Mouse (Mus musculus) cerebral cortex, adult 2 months (tissue): ENCODE data around the gene Col27a1.

Experiments used
- WGBS: fragments of 180-500 bp; shearing (Covaris S2); methylation state at CpG from one replicate; pipeline ENCODE4 v1.1.7; 2018; 5-methylcytosine and 5-hydroxymethylcytosine counted together

Gene Col27a1

DNA sequence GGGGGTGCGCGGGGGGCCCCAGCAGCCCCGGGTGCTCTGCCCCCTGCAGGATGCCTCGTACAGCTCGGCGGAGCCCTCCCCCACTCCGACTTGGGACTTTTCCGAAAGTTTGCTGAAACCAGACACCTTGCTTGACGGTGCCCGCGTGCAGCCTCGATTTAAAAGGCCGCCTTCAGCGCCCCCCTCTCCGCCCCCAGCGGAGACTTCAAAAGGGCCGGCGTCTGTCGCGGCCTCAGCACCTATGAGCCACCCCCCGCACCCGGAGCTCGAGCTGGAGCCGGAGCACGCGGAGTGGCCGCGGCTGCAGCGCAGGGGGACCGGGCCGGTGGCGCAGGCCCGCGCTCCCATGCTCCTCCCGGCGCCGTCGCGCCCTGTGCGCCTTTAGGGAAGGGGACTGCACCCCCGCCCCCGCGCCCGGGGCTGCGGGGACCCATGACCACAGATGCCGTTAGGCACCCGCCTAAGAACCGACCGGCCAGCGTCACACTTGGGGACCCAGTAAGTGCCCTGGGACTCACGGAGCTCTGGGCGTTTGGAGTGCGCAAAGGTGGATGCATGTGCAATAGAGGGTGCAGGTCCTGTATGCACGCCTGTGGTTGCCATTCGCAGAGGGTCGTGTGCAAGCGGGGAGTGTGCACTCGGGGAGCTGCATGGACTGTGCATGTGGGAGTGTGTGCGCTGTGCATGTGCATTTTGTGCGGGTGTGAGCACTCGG is at the start of gene Col27a1:
Col27a1 (plus strand) TSS at position 98 of the 715 bp plus-strand sequence.
- WGBS, result under 1% methylated on average over 61 of the region's 61 CpGs

DNA sequence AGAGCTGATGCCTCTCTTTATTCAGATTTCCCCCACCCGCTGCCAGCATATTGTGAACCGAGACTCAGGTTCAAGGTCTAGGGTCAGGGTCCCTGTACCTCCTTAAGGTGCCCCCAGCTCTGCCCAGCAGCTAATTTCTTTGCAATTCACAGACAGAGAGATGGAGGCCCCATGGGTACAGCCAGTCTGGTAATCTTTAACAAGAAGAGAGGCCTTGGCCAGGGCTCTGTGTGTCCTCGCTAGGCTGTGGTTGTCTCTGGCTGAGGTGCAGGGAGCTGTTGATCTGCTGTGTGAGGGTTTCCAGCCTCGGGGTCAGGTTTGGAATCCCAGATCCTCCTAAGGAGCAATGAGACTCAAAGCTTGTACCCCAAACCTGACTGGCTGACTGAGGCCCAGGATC is 48.2 kb upstream of the Col27a1 start:
- 93% methylated on average over 4 of the region's 4 CpGs for WGBS

DNA sequence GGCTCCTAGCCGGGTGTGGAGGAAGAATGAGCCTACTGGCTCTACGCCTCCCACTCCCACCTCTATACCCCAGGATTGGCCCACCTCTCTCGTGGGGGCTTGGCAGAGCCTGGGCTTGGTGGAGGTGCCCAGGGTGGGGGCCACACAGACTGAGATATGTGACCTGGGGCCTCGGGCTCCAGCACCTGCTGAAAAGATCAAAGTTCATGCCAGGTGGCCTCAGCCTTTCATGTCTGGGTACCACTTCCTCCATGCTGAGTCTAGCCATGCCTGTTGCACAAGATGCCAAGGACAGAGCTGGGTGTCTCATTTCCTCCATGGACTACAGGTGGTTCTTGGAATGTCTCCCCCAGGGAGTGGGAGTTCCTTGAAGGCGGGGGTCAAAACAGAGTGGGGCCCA is 47.5 kb upstream of the Col27a1 start:
- WGBS, result 89% methylated on average over 5 of the region's 5 CpGs

DNA sequence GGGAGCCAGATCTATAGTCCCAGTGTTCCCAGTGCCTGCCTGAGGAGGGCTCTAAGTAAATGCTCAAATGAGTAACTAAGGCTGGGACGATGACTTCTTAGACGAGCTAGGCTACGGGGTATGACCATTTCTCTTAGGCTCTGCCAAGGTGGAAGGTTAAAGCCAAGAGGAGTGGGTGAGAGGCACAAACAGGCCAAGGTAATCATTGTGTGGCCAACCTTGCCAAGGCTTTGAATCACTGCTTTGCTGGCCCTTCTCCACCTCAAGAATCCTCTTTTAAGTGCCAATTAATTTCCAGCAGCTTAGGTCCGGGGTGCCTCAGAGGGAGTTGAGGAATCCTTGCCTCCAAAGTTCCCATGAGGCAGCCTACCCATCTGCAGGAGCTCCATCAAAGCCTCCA is 43.7 kb upstream of the Col27a1 start:
- WGBS, result 86% methylated on average over 4 of the region's 4 CpGs

DNA sequence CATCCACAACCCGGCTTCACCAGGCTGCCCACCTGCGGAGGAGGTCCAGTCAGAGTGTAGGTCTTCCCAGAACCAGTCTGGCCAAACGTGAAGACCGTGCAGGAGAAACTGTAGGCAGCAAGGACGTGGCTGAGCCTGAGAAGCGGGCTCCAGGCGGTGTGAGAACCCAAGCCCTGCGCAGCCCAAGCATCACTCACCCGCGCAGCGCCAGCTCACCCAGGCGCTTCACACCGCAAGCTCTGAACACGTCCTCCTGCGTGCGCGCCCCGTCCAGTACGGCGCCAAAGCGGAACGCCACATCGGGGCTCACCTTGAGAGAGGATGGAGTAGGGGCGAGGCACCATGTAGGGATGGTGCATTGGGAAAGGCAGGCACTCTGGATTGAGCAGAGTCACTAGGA is 42.7 kb upstream of the Col27a1 start:
- 55% methylated on average over 24 of the region's 24 CpGs for WGBS

DNA sequence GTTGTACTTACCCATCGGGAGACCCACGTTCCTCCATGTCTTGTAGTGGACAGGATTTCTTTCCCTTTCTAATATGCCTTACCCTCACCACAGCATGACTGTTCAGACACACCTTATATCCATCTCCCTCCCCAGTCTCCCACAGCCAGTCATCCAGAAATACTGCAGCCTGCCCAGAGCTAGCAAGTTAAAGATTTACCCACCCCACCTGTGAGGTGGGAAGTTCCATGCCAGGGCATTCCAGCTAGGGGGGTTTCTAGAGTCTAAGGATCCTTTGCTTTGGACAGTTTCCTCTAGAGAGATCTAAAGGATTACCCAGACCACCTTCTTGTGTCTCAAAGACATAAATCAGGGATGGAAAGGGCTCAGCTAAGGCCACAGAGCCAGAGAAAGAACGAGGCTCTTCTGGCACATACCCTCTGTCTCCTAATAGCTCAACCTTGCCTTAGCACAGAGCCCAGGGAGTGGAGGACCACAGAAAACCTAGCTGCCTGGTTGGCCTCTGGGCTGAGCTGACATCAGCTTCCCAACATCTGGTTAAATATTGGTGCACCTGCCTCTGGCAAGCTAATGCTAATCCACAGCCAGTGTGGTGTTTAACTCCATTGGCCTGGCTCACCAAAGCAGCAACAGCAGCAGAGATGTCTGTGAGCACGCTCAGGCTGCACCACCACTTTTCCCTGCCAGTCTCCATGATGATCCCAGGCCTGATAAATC is 41.7 kb upstream of the Col27a1 start, which contains the start of gene Kif12:
Kif12 (minus strand) TSS at position 163 of the 717 bp plus-strand sequence.
- 89% methylated on average over 4 of the region's 4 CpGs for WGBS

DNA sequence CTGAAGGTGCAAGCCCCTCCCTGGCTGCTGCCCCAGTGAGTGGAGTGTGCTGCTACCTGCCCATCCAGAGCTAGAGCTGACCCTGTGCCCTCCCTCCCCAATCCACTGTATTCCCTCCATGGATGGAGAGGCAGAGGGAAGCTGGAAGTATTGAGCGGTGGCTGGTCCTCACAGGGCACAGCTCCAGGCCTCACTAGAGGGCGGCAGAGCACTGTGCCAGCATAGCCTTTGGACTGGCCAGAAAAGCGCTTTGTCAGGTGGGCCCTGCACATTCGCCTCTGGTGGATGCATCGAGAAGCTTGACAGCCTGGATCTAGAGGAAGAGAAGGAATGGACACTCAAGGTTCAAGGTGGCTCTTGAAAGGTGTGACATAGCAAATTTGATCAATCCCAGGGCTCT is 32.2 kb upstream of the Col27a1 start:
- 31% methylated on average over 5 of the region's 5 CpGs for WGBS

DNA sequence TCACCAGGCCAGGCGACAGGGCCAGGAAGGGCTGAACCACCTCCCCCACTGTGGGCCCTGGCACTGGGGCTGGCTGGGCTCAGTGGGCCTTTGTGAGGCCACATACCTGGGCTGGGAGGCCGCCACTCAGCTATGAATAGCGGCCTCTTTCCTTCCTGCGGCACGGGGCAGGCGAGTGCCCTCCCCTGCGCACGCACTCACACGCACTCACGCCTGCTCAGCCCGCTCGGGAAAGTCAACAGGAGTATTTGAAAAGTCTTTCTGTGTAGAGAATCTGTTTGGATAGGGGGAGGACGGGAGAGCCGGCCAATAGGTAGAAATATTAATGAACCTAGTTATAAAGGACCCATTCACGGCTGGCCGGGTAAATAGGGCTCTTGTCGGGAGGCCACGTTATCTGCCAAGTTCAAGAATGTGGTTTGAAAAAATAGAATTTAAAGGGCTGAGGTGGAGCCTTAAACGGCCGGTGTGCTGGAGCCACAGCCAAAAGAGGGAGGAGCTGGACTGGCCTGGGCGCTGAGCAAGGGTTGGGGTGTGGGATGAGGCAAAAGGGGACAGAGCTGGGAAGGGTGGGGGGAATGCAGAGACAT is 27.4 kb upstream of the Col27a1 start:
- 61% methylated on average over 21 of the region's 21 CpGs for WGBS

DNA sequence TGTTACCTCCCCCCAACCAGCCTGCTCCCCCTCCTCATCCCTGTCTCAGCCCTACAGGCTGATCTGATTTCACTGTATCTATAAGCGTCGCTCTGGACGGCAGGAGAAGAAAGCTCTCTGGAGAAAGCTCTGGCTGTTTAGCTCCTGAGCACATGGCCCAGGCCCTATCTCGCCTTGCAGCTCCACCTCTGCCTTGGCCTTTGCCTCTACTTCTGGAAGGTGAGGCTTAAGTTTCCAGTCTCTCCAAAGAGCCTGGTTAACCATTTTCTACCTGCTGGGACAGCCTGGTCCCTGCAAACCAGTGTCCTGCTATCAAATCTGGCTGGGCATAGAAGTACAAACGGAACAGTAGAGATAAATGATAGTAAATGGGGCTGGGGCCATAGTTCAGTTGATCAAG is 22.2 kb upstream of the Col27a1 start:
- WGBS, result 91% methylated on average over 5 of the region's 5 CpGs

DNA sequence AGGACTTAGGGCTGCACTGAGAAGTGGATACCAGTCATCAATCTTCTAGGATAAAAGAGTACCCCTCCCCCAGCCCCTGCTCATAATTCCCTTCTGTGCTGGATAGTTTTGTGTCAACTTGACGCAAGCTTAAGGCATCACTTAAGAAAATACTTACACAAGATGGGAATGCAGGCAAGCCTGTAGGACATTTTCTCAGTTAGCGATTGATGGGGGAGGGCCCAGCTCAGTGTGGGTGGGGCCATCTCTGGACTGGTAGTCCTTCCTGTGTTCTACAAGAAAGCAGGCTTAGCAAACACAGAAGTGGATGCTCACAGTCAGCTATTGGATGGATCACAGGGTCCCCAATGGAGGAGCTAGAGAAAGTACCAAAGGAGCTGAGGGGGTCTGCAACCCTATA is 19.4 kb upstream of the Col27a1 start:
- WGBS, result 95% methylated on average over 2 of the region's 2 CpGs

DNA sequence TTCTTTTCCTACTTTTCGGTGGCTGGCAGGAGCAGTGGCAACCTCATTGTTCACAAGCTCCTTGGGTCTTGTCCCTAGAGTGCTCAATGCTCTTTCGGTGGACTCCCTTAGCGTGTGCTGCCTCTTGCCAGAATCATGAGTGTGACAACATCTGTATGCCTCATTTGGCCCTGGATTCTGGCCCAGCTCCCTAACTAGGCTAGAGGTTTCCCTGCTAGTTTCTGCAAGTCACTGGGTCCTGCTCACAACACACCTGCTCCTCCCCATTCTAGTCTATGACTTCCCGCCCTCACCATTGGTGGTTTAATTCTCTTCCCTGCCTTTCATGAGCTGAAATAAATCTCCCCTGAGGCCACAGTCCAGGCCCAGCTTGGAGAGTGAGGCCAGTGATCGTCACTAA is 14.4 kb upstream of the Col27a1 start:
- WGBS, result 92% methylated on average over 5 of the region's 5 CpGs

DNA sequence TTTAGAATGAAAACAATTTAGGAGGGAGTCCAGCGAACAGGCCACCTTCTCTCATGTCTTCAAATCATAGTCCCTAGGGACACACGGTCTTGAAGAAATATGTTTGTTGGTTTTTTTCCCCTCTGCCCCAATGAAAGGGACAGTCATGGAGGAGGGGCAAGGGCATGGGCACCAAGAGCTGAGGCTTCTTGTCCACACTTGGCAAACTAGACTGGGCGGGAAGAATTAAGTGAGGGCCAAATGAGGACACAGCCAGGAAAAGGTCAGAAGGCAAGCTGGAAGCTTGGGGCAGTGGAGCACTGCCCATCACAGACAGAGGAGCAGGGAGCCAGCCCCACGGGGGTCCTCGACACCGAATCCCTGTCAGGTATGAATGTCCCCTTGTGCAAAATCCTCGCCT is 9.9 kb upstream of the Col27a1 start:
- WGBS, result 90% methylated on average over 7 of the region's 7 CpGs

DNA sequence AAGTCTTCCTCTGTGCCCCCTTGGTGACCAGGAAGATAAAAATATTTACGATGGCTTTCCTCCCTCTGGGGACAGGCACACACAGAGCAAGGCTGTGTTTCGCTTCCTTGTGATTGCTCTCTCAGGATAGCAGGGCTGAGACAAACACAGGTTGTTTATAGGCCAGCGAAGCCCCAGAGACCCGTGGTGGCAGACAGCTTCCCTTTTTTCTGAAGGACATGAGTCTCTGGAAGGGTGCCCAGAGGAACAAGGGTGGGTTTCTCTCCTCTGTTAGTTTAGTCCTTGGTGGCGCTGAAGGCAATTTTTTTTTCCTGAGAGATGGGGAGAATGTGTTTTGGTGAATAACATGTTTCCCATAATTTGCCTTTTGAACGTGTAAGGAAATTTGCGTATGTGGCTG is 8.2 kb upstream of the Col27a1 start:
- WGBS, result 67% methylated on average over 7 of the region's 7 CpGs

DNA sequence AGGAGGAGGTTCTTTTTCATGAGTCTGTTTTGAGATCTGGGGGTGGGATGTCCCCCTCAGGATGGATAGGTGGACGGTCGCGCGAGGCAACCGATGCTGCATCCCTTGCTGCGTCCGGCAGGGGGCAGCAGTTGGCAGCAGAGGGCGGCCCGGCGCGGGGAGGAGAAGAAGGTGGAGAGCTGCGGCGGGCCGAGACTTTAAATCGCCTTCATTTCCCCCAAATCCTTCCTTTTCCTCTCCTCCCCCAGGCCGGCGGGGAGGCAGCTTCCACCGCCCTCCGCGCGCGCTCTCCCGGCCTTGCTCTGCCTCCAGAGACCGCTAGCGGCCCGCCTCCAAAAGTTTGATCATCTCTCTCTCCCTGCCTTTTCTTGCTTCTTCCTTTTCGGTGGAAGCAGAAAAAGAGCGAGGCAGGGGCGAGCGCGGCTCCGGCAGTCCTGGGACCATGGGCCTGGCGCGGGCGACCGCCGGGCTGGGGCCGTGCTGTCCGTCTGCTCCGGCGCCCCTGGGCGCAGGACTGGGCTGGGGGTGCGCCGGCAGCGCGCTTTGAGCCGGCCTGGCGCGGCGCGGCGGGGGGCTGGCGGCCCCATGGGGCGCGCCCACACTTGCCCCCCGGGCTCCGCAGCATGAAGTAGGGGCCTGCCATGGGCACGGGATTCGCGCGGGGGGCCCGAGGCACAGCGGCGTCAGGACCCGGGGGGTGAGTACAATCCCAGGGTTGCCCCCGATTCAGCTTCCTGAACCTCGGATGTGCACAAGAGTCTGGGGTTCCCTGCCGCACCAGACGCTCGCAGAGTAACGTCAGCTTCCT is 1.6 kb downstream of the Col27a1 start:
- WGBS, result under 1% methylated on average over 69 of the region's 71 CpGs

DNA sequence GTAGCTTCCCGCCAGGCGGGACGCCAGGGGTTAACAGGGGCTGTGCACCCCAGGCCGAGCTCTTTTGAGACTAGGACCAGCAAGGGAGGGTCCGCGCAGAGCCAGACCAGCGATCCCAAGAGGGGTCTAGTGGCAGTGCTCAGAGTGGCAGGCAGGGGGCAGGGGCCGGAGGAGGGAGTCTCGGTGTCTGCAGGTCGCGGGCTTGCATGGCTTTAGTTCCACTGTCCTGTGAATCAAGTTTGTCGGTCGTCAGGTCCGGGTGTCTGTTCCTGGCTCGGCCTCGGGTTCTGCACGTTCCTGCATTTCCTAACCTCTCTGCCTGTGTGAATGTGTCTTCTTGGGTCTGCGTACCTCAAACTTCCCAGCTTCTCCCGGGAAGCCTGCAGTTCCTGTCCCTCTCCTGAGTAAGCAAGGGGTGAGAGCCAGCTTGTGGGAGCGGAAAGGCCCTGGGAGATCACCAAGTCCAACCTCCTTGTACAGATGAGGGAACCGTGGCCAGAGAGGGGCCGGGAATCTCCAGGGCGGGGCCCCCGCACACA is 2.3 kb downstream of the Col27a1 start:
- WGBS, result 5% methylated on average over 24 of the region's 24 CpGs

DNA sequence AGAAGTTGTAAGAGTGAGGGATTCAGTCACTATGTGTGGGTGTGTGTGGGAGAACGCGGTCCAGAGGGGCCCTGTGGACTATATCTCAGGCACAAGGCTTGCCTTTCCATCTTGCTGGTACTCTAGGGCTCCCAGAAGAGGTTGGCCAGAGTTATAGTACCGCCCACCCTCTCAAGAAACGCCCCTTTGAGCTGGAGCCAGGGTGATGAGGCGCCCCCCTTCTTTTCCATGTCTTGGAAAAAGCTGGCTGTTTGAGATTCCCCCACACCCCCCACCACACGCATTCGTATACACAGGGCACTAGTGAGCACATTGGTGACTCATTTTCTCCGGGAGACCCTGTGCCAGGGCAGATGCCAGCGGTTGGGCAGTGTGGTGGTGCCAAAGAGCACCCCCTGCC is 2.8 kb downstream of the Col27a1 start:
- 34% methylated on average over 9 of the region's 9 CpGs for WGBS

DNA sequence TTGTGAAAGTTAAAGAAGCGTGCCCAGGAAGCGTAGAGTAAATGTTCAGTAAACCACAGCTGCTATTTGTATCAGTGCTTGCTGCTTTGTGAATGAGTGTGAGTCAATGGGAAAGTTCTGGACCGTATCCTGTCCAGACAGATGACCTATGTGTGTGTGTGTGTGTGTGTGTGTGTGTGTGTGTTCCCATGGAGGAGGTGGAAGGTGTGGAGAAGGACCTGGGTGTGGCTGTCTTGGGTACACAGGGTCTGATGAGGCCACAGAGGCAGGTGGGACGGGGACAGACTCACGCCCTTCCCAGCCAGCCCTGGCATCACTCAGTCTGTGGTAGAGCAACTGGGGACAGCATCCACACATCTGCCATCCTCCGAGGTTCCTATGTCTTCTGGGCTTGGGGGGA is 3.7 kb downstream of the Col27a1 start:
- WGBS, result 92% methylated on average over 6 of the region's 6 CpGs

DNA sequence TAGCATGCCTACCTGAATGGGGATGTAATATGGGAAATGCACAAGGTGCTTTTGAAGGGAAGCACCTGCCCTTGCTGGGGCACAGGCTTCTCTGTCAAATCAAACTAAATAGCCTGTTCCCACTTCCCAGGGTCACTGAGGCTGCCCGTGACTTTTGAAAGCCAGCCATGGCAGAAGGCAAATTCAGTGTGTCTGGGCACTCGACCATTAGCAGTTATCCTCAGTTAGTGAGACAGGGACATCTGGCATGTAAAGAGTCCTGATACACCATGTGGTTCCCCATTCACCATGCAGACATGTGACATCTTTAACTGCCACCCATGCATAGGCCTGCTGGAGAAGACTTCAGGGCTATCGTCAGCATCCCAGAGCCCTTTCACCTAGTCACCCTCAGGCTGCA is 5.3 kb downstream of the Col27a1 start:
- WGBS, result 83% methylated on average over 3 of the region's 3 CpGs

DNA sequence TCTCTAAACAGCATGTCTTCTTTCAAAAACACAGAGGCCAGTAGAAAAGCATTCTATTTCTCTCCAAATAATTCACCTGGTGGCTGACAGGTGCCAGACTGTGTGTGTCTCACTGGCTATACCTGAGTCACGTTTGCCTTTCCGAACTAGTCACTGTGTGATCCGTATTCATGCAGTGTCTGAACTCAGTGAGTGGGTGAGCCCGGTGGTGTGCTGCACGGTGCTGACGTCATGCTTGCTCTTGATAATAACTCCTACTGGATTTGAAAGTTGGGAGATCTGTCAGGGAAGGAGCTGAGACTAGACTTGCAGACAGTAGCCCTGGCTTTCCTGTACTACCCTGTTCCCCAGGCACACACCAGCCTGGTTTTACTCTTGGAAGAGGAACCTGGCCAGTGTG is 5.8 kb downstream of the Col27a1 start:
- 55% methylated on average over 6 of the region's 6 CpGs for WGBS

DNA sequence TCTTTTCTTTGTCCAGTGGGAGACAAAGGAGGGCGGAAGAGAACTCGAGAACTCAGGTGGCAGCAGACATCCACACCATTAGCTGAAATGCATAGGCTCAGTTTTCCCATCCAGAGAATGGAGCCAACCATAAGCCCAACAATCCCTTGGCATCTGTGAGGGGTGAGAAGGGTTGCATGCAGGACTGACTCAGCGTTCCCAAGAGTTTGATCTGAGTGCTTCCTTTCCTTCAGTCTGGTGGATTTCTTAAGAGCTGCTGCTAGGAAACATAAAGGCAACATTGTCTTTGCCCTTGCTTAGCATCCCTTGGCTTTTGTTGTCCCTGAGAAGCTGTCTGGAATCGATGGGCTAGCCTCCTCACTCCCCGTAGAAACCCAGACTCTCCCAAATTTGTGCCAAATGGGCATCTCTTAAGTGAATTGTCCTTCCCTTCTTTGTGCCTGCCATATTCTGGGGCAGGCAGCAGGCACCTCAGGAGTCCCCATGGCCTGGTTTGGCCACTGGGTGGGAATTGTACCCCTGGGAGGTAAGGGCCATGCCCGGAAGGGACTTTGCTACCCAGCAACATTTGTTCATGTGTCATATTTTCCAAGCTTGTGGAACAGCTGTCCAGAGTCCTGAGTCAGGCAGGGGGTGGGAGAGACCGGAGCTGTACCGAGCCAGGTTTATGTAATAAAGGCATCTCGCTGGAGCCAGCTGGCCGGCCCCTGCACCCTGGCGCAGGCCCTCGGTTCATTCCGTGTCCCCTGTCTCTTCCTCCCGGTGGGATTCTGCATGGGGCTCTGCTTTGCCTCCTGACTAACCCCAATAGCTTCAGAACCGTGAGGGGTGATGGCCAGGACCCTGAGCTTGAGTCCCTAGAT is 7.5 kb downstream of the Col27a1 start:
- WGBS, result 71% methylated on average over 15 of the region's 15 CpGs

DNA sequence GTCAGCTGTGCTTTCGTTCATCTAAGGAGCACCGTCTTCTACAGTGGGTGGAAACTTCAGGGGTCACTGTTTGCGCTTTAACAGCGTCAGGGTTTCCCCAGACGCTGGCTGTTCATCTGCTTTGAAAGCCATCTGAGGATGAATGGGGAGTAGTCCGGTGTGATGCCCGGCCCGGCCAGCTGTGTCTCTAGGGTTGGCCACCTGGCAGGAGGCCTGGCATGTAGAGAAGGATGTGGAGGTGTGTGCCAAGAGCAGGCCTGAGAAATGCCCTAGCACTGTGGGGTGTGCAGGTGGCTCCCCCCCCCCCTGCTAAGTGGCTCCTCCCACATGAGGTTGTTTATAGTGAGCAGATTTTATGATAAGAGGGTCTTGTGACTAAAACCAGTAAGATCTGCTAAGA is 8.4 kb downstream of the Col27a1 start:
- 75% methylated on average over 8 of the region's 8 CpGs for WGBS
